Mouse (Mus musculus): ENCODE measurements at regions not wholly inside any gene's neighbourhood (a gene's known extent, or its start where the extent isn't known, plus 50 kb on each side); places are given as distances from the start of the nearest gene placed in this dataset.

DNA sequence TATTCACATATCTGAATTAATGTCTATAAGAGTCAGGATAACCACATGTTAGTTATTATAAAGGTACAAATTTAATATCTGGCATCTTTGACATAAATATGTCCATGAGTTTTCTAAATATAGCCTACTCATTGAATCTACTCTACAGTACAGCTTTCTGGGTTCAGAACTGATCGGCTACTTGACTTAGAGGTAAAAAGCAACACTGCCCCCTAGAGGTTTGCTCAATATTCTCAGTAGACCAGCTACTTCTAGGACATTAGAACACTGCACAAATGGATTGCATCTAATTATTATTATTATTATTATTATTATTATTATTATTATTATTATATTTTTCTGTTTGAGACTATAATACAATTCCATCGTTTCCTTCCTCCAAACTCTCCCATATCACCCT lies 418.8 kb upstream of the Tpm3-rs7 start:
- H3K9ac ChIP-seq (replicated peaks) = no peak overlapping the region
- H3K4me1 ChIP-seq = no peaks in the 10 kb centered on the region
- no peak overlapping the region for H3K4me3 ChIP-seq
- WGBS = 54% methylated on average over 2 of the region's 2 CpGs
- no peaks in the 10 kb centered on the region for H3K36me3 ChIP-seq
- ATAC-seq (replicated peaks) = 0 out of 2 replicates have a peak, but pooled peaks have one; percentile 60
- H3K27me3 ChIP-seq = no peaks in the 10 kb centered on the region
- H3K27ac ChIP-seq (replicated peaks) = no peak overlapping the region
- no peak overlapping the region for H3K4me2 ChIP-seq (replicated peaks)
- no peaks in the 10 kb centered on the region for H3K9me3 ChIP-seq

- Histone ChIP-seq H3K4me1 (no peaks in the 10 kb centered on the region), H3K27ac (replicated peaks) (no peak overlapping the region), H3K27me3 (no peaks in the 10 kb centered on the region), H3K4me2 (replicated peaks) (no peak overlapping the region), H3K9ac (replicated peaks) (no peak overlapping the region), H3K4me3 (no peak overlapping the region), H3K9me3 (no peaks in the 10 kb centered on the region), H3K36me3 (no peaks in the 10 kb centered on the region)
- ATAC-seq (replicated peaks) = no peak
- 78% methylated on average over 1 of the region's 1 CpGs for WGBS
Observed at GRCm38 (mm10) chr14:112901171-112901570, 413.2 kb upstream of the Tpm3-rs7 start.

- Histone ChIP-seq H3K4me2 (replicated peaks) (no peak overlapping the region), H3K9me3 (no peaks in the 10 kb centered on the region), H3K9ac (replicated peaks) (no peak overlapping the region), H3K4me3 (no peak overlapping the region), H3K36me3 (no peaks in the 10 kb centered on the region), H3K27ac (replicated peaks) (no peak overlapping the region), H3K4me1 (no peaks in the 10 kb centered on the region), H3K27me3 (no peaks in the 10 kb centered on the region)
- WGBS = 97% methylated on average over 1 of the region's 1 CpGs
- ATAC-seq (replicated peaks) = no peak
Observed at GRCm38 (mm10) chr14:112917148-112917547, 397.3 kb upstream of the Tpm3-rs7 start.
